Mouse (Mus musculus): ENCODE results near the gene Ncoa1. TPM values are rescaled to one million over a fixed set of nuclear protein-coding genes. Genes with fewer than 3 reads are reported as not detected.
"Not testable (repeated sequence)": the region's sequence is repeated elsewhere in the genome, so short reads cannot be mapped to it uniquely, and the experiment has no call there.

The Ncoa1 gene
- polyA plus RNA-seq, 1 experiment from 2014 or later, result 2.3 TPM

DNA sequence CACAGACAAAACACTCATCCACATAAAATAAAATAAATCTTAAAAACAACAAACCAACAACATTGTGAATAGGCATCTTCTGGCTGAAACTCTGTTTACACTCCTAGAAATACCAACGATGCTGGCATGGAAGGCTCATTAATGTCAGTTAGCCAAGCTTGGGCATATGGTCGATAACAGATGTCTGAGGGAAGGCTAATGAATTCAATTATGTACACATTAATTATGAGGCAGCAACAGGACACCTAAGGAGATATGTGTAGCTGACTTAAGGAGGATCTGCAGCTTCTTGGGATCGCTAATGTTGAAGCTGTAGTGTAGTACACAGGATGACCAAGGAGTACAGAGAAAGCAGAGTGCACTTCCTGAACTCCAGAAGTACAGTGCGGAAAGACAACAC, 100.5 kb downstream of the Ncoa1 start:
- H3K4me1 ChIP-seq, result peaks cover 8% of the 10 kb centered on the region
- no peak for DNase-seq (ENCODE audit: low spot score)
- no peak overlapping the region for H3K4me3 ChIP-seq
- no peak overlapping the region for H3K27ac ChIP-seq (replicated peaks)
- no peaks in the 10 kb centered on the region for H3K27me3 ChIP-seq (ENCODE audit: low read depth, poor library complexity, severe bottlenecking)
- WGBS, result 90% methylated on average over 4 of the region's 4 CpGs
- no peaks in the 10 kb centered on the region for H3K9me3 ChIP-seq (replicated peaks)
- no peaks in the 10 kb centered on the region for H3K36me3 ChIP-seq

DNA sequence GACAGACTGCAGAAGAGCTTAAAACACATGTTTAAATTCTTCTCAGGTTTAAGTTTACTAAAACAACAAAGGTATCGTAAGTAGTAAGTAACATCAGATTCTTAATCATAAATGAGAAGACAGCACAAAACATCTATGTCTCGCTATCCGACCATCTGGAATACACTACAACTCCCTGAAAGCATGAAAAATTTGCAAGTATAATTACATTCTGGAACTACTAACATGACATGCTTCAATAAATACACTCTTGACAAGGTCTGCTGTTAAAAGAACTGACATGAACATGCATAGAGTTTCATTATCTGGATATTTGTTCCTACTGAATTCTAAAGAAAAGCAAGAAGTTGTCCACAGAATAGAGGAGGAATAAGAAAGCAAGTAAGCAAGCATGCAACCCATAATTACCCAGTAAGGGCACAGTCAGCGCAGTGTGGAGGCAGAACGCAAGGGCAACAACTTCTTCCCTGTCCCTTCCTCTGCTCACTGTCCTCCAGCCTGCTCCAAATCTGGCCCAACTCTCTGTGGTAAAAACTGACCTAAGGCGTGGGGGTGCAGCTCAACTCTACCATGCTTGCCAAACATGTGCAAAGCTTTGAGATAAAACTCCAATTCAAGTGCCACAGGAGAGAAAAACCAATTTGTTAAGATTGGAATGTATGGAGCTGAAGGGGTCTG, 102.0 kb downstream of the Ncoa1 start:
- Histone ChIP-seq H3K4me3 (no peak overlapping the region), H3K9me3 (replicated peaks) (no peaks in the 10 kb centered on the region), H3K27ac (replicated peaks) (no peak overlapping the region), H3K4me1 (peaks cover 8% of the 10 kb centered on the region), H3K27me3 (ENCODE audit: low read depth, poor library complexity, severe bottlenecking) (no peaks in the 10 kb centered on the region), H3K36me3 (no peaks in the 10 kb centered on the region)
- 77% methylated on average over 6 of the region's 6 CpGs for WGBS
- DNase-seq (ENCODE audit: low spot score), result no peak

DNA sequence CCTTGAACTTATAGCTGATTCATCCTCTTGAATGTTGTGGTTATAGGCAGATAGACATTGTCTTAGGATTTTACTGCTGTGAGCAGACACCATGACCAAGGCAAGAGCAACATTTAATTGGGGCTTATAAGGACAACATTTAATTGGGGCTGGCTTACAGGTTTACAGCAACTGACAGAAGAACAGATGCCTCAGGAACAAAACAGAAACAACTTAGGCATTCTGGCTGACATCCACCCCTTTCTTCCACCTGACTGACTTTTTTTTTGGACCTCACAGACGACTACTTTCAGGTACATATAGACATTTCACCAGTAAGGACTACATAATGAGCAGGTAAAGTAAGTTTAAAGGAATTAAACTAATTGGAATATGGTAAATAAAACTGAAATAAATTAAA, 105.6 kb downstream of the Ncoa1 start:
- H3K27me3 ChIP-seq (ENCODE audit: low read depth, poor library complexity, severe bottlenecking), result no peaks in the 10 kb centered on the region
- peaks cover 8% of the 10 kb centered on the region for H3K4me1 ChIP-seq
- no peak for DNase-seq (ENCODE audit: low spot score)
- no peaks in the 10 kb centered on the region for H3K36me3 ChIP-seq
- 73% methylated on average over 1 of the region's 1 CpGs for WGBS
- H3K4me3 ChIP-seq, result no peak overlapping the region
- no peaks in the 10 kb centered on the region for H3K9me3 ChIP-seq (replicated peaks)
- H3K27ac ChIP-seq (replicated peaks), result no peak overlapping the region

DNA sequence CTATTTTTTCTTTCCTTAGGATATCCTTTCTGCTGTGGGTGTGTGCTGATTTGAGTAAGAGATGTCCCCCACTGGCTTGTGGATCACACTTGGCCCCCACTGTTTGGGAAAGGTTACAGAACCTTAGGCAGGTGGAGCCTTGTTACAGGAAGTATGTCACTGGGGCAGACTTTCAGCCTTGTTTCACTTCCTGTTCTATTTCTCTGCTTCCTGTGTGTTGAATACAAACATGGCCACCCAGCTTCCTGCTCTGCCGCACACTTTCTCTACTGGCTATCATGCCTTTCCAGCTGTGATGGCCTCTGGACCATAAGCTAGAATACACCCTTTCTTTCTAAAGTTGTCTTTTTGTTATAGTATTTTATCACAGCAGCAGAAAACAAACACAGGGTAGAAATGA, 111.0 kb downstream of the Ncoa1 start:
- H3K4me3 ChIP-seq, result no peak overlapping the region
- H3K9me3 ChIP-seq (replicated peaks), result no peaks in the 10 kb centered on the region
- 90% methylated on average over 1 of the region's 1 CpGs for WGBS
- no peaks in the 10 kb centered on the region for H3K36me3 ChIP-seq
- H3K27me3 ChIP-seq (ENCODE audit: low read depth, poor library complexity, severe bottlenecking), result no peaks in the 10 kb centered on the region
- no peak overlapping the region for H3K27ac ChIP-seq (replicated peaks)
- no peaks in the 10 kb centered on the region for H3K4me1 ChIP-seq
- no peak for DNase-seq (ENCODE audit: low spot score)

DNA sequence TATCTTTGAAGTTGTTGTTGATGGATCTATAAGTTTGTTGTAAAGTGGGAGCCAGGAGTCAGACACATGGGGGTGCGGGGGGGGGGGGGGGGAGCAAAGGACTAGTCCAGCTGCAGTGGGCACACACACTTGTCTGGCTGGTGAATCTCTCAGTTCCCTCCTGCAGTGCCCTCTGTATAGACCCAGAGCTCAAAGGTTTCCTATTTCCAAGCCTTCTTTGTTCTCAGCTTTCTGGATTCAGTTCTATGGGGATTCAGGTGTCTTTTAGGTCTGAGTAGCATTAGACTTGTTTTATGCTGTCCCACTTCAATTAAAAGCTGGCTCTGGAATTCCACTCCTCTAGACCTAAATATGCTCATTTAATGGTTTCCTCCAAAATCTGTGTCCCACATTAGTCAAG, 117.5 kb downstream of the Ncoa1 start:
- WGBS, result 33% methylated on average over 1 of the region's 1 CpGs

DNA sequence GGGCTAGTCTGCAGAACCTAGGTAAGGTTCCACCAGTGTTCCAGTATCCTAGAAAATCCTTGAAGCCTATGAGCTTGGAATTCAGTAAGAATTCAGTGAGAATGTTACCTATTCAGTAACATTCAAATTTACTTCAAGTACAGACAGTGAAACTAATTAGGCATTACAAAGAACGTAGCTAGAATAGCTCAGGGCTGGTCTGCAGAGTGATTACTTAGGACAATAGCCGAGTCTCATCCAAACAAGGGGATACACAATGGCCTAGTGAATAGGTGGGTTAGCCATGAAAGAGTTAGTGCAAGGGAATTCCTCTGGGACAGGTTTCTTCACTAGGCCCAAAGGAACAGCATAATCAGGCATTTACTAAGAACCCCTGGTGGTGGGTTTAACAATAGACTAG, 118.3 kb downstream of the Ncoa1 start:
- DNase-seq (ENCODE audit: low spot score); H3K9me3 ChIP-seq (replicated peaks); H3K4me3 ChIP-seq; H3K27me3 ChIP-seq (ENCODE audit: low read depth, poor library complexity, severe bottlenecking); H3K27ac ChIP-seq (replicated peaks); H3K36me3 ChIP-seq: not testable (repeated sequence)
- peaks cover 17% of the 10 kb centered on the region for H3K4me1 ChIP-seq
- 31% methylated on average over 2 of the region's 2 CpGs for WGBS

More for the DNA sequence above, 117.5 kb downstream of the Ncoa1 start:
- H3K36me3 ChIP-seq, result no peaks in the 10 kb centered on the region
- DNase-seq (ENCODE audit: low spot score), result no peak
- no peak overlapping the region for H3K27ac ChIP-seq (replicated peaks)
- H3K4me1 ChIP-seq, result peaks cover 17% of the 10 kb centered on the region
- H3K9me3 ChIP-seq (replicated peaks), result no peaks in the 10 kb centered on the region
- no peaks in the 10 kb centered on the region for H3K27me3 ChIP-seq (ENCODE audit: low read depth, poor library complexity, severe bottlenecking)
- H3K4me3 ChIP-seq, result no peak overlapping the region

DNA sequence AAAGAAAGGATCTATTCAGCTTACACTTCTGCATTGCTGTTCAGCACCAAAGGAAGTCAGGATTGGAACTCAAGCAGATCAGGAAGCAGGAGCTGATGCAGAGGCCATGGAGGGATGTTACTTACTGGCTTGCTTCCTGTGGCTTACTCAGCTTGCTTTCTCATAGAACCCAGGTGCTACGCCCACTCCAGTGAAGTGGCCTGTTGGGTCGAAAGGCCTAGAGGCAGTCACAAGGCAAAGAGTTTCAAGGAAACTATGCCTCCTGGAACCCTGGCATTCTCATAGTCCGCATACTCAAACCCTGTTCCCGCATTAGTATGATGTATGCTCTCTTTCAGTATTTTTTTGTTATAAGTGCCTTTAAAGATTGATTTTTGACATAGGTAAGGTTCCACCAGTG, 118.9 kb downstream of the Ncoa1 start:
- Histone ChIP-seq H3K36me3 (no peaks in the 10 kb centered on the region), H3K27ac (replicated peaks) (no peak overlapping the region), H3K4me3 (no peak overlapping the region), H3K27me3 (ENCODE audit: low read depth, poor library complexity, severe bottlenecking) (no peaks in the 10 kb centered on the region), H3K4me1 (peaks cover 17% of the 10 kb centered on the region), H3K9me3 (replicated peaks) (no peaks in the 10 kb centered on the region)
- no peak for DNase-seq (ENCODE audit: low spot score)
- 95% methylated on average over 4 of the region's 4 CpGs for WGBS

DNA sequence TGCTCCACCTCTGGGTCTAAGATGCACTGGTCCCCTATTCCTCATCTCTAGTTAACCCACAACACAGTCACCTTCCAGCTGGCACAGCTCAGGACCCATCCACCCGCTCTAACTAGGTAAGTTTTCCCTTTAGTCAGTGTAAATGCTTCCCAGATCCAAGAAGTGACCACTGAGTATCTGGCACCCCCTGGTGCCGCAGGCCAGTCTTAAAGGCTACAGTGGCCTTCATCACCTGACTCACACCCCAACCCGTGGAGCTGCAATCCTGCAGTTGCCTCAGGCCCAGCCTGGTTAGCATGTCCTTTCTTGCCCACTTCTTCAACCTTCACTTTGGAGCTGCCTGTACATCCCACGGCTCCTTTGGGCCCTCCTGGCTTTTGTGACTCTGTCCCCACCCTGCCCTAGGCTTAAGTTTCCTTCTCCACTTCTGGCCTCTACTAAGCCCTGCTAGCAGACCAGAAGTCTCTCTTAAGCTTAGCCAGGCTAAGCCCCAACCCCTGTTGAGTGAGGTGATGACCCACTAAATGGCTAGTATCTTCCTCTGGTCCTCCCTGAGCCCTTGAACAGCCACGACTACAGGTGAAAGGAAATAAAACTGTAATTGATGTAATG, 120.0 kb downstream of the Ncoa1 start:
- DNase-seq (ENCODE audit: low spot score), result no peak
- Histone ChIP-seq H3K9me3 (replicated peaks) (no peaks in the 10 kb centered on the region), H3K27ac (replicated peaks) (no peak overlapping the region), H3K36me3 (no peaks in the 10 kb centered on the region), H3K4me1 (peaks cover 17% of the 10 kb centered on the region), H3K4me3 (no peak overlapping the region), H3K27me3 (ENCODE audit: low read depth, poor library complexity, severe bottlenecking) (no peaks in the 10 kb centered on the region)
- 88% methylated on average over 5 of the region's 5 CpGs for WGBS

DNA sequence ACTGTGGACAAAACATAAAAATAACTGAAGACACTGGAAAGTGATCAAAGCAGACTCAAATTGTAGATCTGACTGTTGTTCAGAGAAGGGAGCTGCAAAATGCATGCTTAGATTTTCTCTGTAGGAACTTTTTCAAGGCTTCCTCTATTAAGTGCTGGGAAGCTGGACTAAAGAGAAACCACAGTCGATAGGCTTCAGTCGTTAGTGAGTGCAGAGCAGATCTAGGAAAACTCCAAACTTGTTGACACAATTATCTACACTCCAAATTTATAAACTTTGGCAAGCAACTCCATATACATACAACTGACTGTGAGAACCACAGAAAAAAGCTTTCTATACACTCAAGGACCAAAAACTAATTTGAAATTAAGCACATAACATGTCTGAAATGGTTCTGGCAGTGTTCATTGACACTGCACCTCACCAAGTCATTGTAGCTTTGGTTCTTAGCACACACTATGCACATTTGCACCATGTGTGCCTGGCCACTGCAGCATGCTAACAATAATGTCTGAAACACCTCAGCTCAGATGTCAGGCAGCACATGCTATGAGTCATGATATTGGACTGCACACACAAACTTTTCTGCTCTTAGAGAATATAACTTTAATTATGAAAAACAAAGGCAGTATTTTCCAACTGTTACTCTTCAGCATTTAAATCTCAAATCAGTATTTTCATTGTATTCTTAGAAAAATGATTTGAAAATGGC, 121.8 kb downstream of the Ncoa1 start:
- no peaks in the 10 kb centered on the region for H3K9me3 ChIP-seq (replicated peaks)
- H3K27ac ChIP-seq (replicated peaks), result no peak overlapping the region
- H3K36me3 ChIP-seq, result no peaks in the 10 kb centered on the region
- 88% methylated on average over 2 of the region's 2 CpGs for WGBS
- H3K4me1 ChIP-seq, result peaks cover 17% of the 10 kb centered on the region
- H3K27me3 ChIP-seq (ENCODE audit: low read depth, poor library complexity, severe bottlenecking), result no peaks in the 10 kb centered on the region
- no peak for DNase-seq (ENCODE audit: low spot score)
- H3K4me3 ChIP-seq, result no peak overlapping the region

DNA sequence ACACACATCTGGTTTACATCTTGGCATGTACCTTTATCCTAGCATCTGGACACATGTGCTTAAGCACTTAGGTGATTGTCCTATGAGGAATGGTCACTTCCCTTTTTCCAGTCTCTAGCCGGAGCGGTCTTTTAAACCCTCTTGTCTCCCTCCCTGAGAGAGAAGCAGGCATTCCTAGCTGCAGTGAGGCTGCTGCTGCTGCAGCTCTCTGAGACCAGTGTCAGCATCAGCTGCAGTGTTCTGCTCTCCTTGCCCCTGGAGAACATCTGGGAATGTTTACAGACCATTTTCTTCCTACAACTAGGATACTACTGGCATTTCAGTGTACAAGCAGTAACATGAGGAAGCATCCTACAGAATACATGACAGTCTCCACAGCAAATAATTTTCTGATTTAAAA, 133.8 kb downstream of the Ncoa1 start:
- H3K9me3 ChIP-seq (replicated peaks), result no peaks in the 10 kb centered on the region
- H3K4me3 ChIP-seq, result no peak overlapping the region
- no peaks in the 10 kb centered on the region for H3K27me3 ChIP-seq (ENCODE audit: low read depth, poor library complexity, severe bottlenecking)
- no peak overlapping the region for H3K27ac ChIP-seq (replicated peaks)
- DNase-seq (ENCODE audit: low spot score), result no peak
- no peaks in the 10 kb centered on the region for H3K36me3 ChIP-seq
- no peaks in the 10 kb centered on the region for H3K4me1 ChIP-seq
- 86% methylated on average over 2 of the region's 2 CpGs for WGBS

DNA sequence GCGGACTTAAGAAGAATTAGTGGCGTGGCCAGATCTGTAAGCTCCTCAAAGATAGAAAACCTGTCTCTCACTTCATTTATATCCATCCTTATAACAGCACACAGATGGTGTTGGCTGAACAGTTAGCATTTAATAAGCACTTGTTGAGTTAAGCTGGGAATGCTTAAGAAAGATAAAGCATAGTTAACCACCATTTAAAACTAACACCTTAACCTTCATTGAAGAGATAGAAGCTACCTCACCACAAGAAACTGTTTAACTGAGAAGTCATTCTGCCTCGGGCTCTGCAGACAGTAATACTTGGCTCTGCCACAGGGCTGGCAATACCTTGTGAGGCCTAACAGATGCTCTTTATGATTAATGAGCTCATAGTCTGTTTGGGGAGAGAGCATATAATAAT, 134.9 kb downstream of the Ncoa1 start:
- Histone ChIP-seq H3K9me3 (replicated peaks) (no peaks in the 10 kb centered on the region), H3K4me1 (no peaks in the 10 kb centered on the region), H3K27ac (replicated peaks) (no peak overlapping the region), H3K27me3 (ENCODE audit: low read depth, poor library complexity, severe bottlenecking) (no peaks in the 10 kb centered on the region), H3K4me3 (no peak overlapping the region), H3K36me3 (no peaks in the 10 kb centered on the region)
- 80% methylated on average over 3 of the region's 3 CpGs for WGBS
- DNase-seq (ENCODE audit: low spot score), result no peak

DNA sequence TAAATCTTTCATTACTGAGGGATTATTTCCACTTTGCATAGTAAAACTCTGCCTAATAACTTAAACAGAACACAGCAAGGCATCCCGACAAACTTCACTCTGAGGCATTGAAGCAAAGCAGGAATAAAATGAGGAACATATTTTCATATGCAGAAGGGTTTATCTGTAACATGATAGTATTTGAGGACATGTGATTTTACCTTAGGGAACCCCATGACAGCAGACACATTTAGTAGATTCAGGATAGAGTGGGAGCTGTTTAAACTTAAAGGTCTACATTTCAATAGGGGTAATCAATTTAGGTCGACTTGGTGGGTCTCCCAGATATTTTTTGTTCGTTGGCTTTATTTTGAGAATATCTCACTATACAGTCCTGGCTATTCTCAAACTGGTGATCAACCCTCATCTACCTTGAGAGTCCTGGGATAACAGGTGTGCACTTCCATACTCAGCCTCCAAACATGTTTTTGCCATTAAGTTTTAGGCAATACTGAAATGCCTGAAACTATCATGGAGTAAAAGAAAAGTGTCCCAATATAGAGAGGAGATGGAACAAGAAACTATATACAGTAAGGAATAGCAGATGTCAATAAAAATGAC, 136.6 kb downstream of the Ncoa1 start:
- Histone ChIP-seq H3K27me3 (ENCODE audit: low read depth, poor library complexity, severe bottlenecking) (no peaks in the 10 kb centered on the region), H3K4me1 (no peaks in the 10 kb centered on the region), H3K9me3 (replicated peaks) (no peaks in the 10 kb centered on the region), H3K36me3 (no peaks in the 10 kb centered on the region), H3K4me3 (no peak overlapping the region), H3K27ac (replicated peaks) (no peak overlapping the region)
- DNase-seq (ENCODE audit: low spot score), result no peak
- WGBS, result 80% methylated on average over 3 of the region's 3 CpGs

DNA sequence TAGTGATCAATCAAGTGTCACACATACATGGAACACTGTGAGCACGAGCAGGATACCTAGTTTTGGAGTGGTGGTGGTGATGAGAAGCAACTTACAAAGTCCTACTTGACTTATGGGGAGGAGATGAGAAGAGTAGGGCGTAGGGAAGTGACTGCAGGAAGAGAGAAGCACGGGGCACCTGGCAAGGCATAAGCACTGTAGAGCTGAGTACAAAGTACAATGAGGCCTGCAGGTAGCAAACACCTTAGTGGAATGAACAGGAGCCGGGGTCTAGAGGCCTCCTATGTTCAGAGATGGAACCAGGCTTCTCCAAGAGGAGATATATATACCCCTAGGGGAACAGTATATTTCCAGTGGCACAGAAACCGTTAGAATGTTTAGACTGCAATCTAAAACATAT, 153.4 kb downstream of the Ncoa1 start:
- Histone ChIP-seq H3K9me3 (replicated peaks) (no peaks in the 10 kb centered on the region), H3K27ac (replicated peaks) (no peak overlapping the region), H3K4me3 (no peak overlapping the region), H3K27me3 (ENCODE audit: low read depth, poor library complexity, severe bottlenecking) (no peaks in the 10 kb centered on the region), H3K4me1 (no peaks in the 10 kb centered on the region), H3K36me3 (0 out of 2 replicates have a peak, but pooled peaks cover 2% of the 10 kb centered on the region)
- WGBS, result 88% methylated on average over 5 of the region's 5 CpGs
- DNase-seq (ENCODE audit: low spot score), result no peak
